Mouse (Mus musculus): Measurements from ENCODE around the gene Asap3. TPM values are rescaled to one million over a fixed set of nuclear protein-coding genes. Genes with fewer than 3 reads are reported as not detected.
A peak's percentile ranks its signal among the peaks of the same experiment; 100 is the strongest.

Gene Asap3
- total and polyA plus RNA-seq, 2 experiments from 2014 or later, result 2.5 to 3.8 TPM

GRCm38 (mm10) chr4:136238669-136239068 is 32.5 kb downstream of the Asap3 start:
- Histone ChIP-seq H3K9ac (no peak overlapping the region), H3K9me3 (ENCODE audit: low read length) (no peaks in the 10 kb centered on the region), H3K4me2 (ENCODE audit: low read depth) (no peak overlapping the region), H3K4me1 (ENCODE audit: insufficient read depth) (no peaks in the 10 kb centered on the region), H3K27me3 (ENCODE audit: insufficient read depth, low read length) (no peaks in the 10 kb centered on the region), H3K27ac (ENCODE audit: low read depth, low read length) (no peak overlapping the region), H3K4me3 (ENCODE audit: low read depth, low read length) (no peak overlapping the region), H3K36me3 (ENCODE audit: insufficient read depth) (no peaks in the 10 kb centered on the region)
- no peak for TF ChIP-seq CTCF (IDR thresholded peaks at IDR 0.05; ENCODE audit: low read depth)
- WGBS, result 32% methylated on average over 13 of the region's 13 CpGs
- ATAC-seq (no peak), DNase-seq (no peak)

GRCm38 (mm10) chr4:136239111-136239510 is 32.9 kb downstream of the Asap3 start:
- Histone ChIP-seq H3K27me3 (ENCODE audit: insufficient read depth, low read length) (no peaks in the 10 kb centered on the region), H3K36me3 (ENCODE audit: insufficient read depth) (no peaks in the 10 kb centered on the region), H3K4me3 (ENCODE audit: low read depth, low read length) (no peak overlapping the region), H3K4me2 (ENCODE audit: low read depth) (no peak overlapping the region), H3K27ac (ENCODE audit: low read depth, low read length) (no peak overlapping the region), H3K4me1 (ENCODE audit: insufficient read depth) (no peaks in the 10 kb centered on the region), H3K9ac (no peak overlapping the region), H3K9me3 (ENCODE audit: low read length) (no peaks in the 10 kb centered on the region)
- 81% methylated on average over 9 of the region's 9 CpGs for WGBS
- ATAC-seq (no peak), DNase-seq (no peak)
- no peak for TF ChIP-seq CTCF (IDR thresholded peaks at IDR 0.05; ENCODE audit: low read depth)

GRCm38 (mm10) chr4:136239622-136240021 is 33.5 kb downstream of the Asap3 start:
- ATAC-seq (peak; percentile 55; the same call in 1 of the 2 replicates), DNase-seq (peak; percentile 76)
- Histone ChIP-seq H3K9ac (no peak overlapping the region), H3K36me3 (ENCODE audit: insufficient read depth) (no peaks in the 10 kb centered on the region), H3K4me3 (ENCODE audit: low read depth, low read length) (no peak overlapping the region), H3K4me1 (ENCODE audit: insufficient read depth) (no peaks in the 10 kb centered on the region), H3K9me3 (ENCODE audit: low read length) (no peaks in the 10 kb centered on the region), H3K27ac (ENCODE audit: low read depth, low read length) (no peak overlapping the region), H3K4me2 (ENCODE audit: low read depth) (no peak overlapping the region), H3K27me3 (ENCODE audit: insufficient read depth, low read length) (no peaks in the 10 kb centered on the region)
- WGBS, result 22% methylated on average over 8 of the region's 8 CpGs
- peak; percentile 76 for TF ChIP-seq CTCF (IDR thresholded peaks at IDR 0.05; ENCODE audit: low read depth)

GRCm38 (mm10) chr4:136240123-136240522 is 34.0 kb downstream of the Asap3 start:
- Histone ChIP-seq H3K4me1 (ENCODE audit: insufficient read depth) (no peaks in the 10 kb centered on the region), H3K9me3 (ENCODE audit: low read length) (no peaks in the 10 kb centered on the region), H3K36me3 (ENCODE audit: insufficient read depth) (no peaks in the 10 kb centered on the region), H3K4me3 (ENCODE audit: low read depth, low read length) (no peak overlapping the region), H3K27ac (ENCODE audit: low read depth, low read length) (no peak overlapping the region), H3K27me3 (ENCODE audit: insufficient read depth, low read length) (no peaks in the 10 kb centered on the region), H3K9ac (no peak overlapping the region), H3K4me2 (ENCODE audit: low read depth) (no peak overlapping the region)
- DNase-seq, result no peak
- ATAC-seq, result no peak
- TF ChIP-seq CTCF (IDR thresholded peaks at IDR 0.05; ENCODE audit: low read depth), result no peak
- 73% methylated on average over 14 of the region's 14 CpGs for WGBS

- no peak for ATAC-seq
- Histone ChIP-seq H3K9me3 (ENCODE audit: low read length) (no peaks in the 10 kb centered on the region), H3K4me2 (ENCODE audit: low read depth) (no peak overlapping the region), H3K9ac (no peak overlapping the region), H3K36me3 (ENCODE audit: insufficient read depth) (no peaks in the 10 kb centered on the region), H3K27ac (ENCODE audit: low read depth, low read length) (no peak overlapping the region), H3K27me3 (ENCODE audit: insufficient read depth, low read length) (peaks cover 5% of the 10 kb centered on the region), H3K4me3 (ENCODE audit: low read depth, low read length) (no peak overlapping the region), H3K4me1 (ENCODE audit: insufficient read depth) (no peaks in the 10 kb centered on the region)
- no peak for TF ChIP-seq CTCF (IDR thresholded peaks at IDR 0.05; ENCODE audit: low read depth)
- no peak for DNase-seq
- 41% methylated on average over 8 of the region's 8 CpGs for WGBS
Measured at GRCm38 (mm10) chr4:136240955-136241354, 34.8 kb downstream of the Asap3 start.

GRCm38 (mm10) chr4:136242065-136242703 is 36.0 kb downstream of the Asap3 start:
- DNase-seq, result no peak
- H3K4me2 ChIP-seq (ENCODE audit: low read depth), result no peak overlapping the region
- no peak overlapping the region for H3K9ac ChIP-seq
- no peaks in the 10 kb centered on the region for H3K4me1 ChIP-seq (ENCODE audit: insufficient read depth)
- WGBS, result 49% methylated on average over 8 of the region's 8 CpGs
- H3K27me3 ChIP-seq (ENCODE audit: insufficient read depth, low read length), result peaks cover 16% of the 10 kb centered on the region
- no peak for ATAC-seq
- H3K4me3 ChIP-seq (ENCODE audit: low read depth, low read length), result no peak overlapping the region
- H3K9me3 ChIP-seq (ENCODE audit: low read length), result no peaks in the 10 kb centered on the region
- no peaks in the 10 kb centered on the region for H3K36me3 ChIP-seq (ENCODE audit: insufficient read depth)
- TF ChIP-seq CTCF (IDR thresholded peaks at IDR 0.05; ENCODE audit: low read depth), result peak; percentile 59
- no peak overlapping the region for H3K27ac ChIP-seq (ENCODE audit: low read depth, low read length)

DNA sequence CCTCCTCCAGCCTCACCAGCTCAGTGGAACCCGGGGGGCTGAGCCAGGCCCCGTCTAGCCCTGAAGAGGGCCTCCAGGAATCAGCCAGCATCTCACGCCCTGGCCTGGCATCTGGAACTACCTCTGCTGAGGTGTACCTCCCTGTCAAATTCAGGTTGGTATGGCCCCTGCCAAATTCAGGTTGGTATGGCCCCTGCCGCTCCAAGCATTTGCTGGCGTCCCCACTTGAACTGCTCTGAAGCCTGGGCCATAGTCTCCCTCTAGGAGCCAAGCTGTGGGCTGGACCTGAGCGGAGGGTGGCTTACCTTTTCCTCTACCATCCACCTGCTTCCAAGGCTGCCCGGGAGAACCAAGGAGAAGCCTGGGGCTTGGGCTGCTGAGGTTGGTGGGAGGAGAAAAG is 36.6 kb downstream of the Asap3 start:
- peaks cover 21% of the 10 kb centered on the region for H3K27me3 ChIP-seq (ENCODE audit: insufficient read depth, low read length)
- no peak for ATAC-seq

More for the DNA sequence above, 36.6 kb downstream of the Asap3 start:
- Histone ChIP-seq H3K9me3 (ENCODE audit: low read length) (no peaks in the 10 kb centered on the region), H3K4me2 (ENCODE audit: low read depth) (no peak overlapping the region), H3K4me1 (ENCODE audit: insufficient read depth) (no peaks in the 10 kb centered on the region), H3K4me3 (ENCODE audit: low read depth, low read length) (no peak overlapping the region), H3K36me3 (ENCODE audit: insufficient read depth) (no peaks in the 10 kb centered on the region), H3K27ac (ENCODE audit: low read depth, low read length) (no peak overlapping the region), H3K9ac (no peak overlapping the region)
- no peak for DNase-seq
- TF ChIP-seq CTCF (IDR thresholded peaks at IDR 0.05; ENCODE audit: low read depth), result no peak
- WGBS, result 74% methylated on average over 7 of the region's 7 CpGs

All from forebrain, postnatal 0 days (tissue).